Mouse (Mus musculus) midbrain, embryonic 10.5 days (tissue): ENCODE data around the gene Gm19935. TPM values are rescaled to one million over a fixed set of nuclear protein-coding genes. Genes with fewer than 3 reads are reported as not detected.

Experiments used
- DNase-seq: peaks from one replicate; pipeline ENCODE4 v3.0.0-alpha.2; 2017; ENCODE audit warnings: low spot score
- H3K27ac ChIP-seq: fragments of 300-500 bp; sonication (generic); replicated peaks from 2 replicates; pipeline ENCODE4 v1.5.1; 2016; ENCODE audit warnings: mild to moderate bottlenecking
- H3K27me3 ChIP-seq: fragments of 300-500 bp; sonication (generic); 2 replicates; pipeline ENCODE4 v1.6.1; 2016; ENCODE audit warnings: low read depth, mild to moderate bottlenecking; ENCODE audit not compliant: poor library complexity, severe bottlenecking
- H3K36me3 ChIP-seq: fragments of 300-500 bp; sonication (generic); 2 replicates; pipeline ENCODE4 v1.6.1; 2016; ENCODE audit warnings: mild to moderate bottlenecking, moderate library complexity
- H3K4me1 ChIP-seq: fragments of 300-500 bp; sonication (generic); 2 replicates; pipeline ENCODE4 v1.6.1; 2016
- H3K4me3 ChIP-seq: fragments of 300-500 bp; sonication (generic); 2 replicates; pipeline ENCODE4 v1.5.1; 2016; ENCODE audit warnings: mild to moderate bottlenecking, moderate library complexity
- H3K9me3 ChIP-seq: fragments of 300-500 bp; sonication (generic); replicated peaks from 2 replicates; pipeline ENCODE4 v1.6.1; 2016; ENCODE audit warnings: mild to moderate bottlenecking
- WGBS: fragments of 180-500 bp; shearing (Covaris S2); methylation state at CpG from one replicate; pipeline ENCODE4 v1.1.7; 2016; 5-methylcytosine and 5-hydroxymethylcytosine counted together
- polyA plus RNA-seq: library from polyadenylated mRNA; unstranded; fragments of >200 nt; fragmentation: Nextera tagmentation; extraction: Ambion mirVana; gene quantifications from 2 replicates; pipeline ENCODE4 v1.2.1, GENCODE M21; 2016

Gene Gm19935
- polyA plus RNA-seq, 1 experiment from 2014 or later = not detected

DNA sequence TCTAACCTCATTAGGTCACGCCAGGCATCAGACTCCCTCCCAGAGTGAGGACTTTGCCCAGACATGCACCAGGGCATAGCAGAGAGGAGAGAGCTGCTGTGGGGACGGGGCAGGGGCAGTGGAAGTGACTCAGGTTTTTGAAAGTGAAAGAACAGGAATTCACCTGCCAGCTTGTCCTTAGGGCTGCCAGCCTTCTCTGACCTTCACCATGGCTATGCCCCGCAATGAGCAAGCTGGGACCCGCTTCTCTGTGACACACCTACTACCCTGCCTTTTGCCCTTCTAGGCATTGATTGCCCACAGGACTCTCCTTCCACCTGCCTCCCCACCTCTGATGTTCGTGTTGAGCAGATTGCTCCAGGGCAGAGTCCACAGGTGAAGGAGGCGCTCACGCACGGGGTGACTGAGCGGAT lies 8.3 kb upstream of the Gm19935 start:
- H3K27ac ChIP-seq = no peak overlapping the region
- no peak overlapping the region for H3K4me3 ChIP-seq
- no peaks in the 10 kb centered on the region for H3K36me3 ChIP-seq
- H3K27me3 ChIP-seq = 0 out of 2 replicates have a peak, but pooled peaks cover 12% of the 10 kb centered on the region
- DNase-seq = no peak
- H3K4me1 ChIP-seq = peaks cover 22% of the 10 kb centered on the region
- no peaks in the 10 kb centered on the region for H3K9me3 ChIP-seq
- WGBS = 85% methylated on average over 9 of the region's 9 CpGs

DNA sequence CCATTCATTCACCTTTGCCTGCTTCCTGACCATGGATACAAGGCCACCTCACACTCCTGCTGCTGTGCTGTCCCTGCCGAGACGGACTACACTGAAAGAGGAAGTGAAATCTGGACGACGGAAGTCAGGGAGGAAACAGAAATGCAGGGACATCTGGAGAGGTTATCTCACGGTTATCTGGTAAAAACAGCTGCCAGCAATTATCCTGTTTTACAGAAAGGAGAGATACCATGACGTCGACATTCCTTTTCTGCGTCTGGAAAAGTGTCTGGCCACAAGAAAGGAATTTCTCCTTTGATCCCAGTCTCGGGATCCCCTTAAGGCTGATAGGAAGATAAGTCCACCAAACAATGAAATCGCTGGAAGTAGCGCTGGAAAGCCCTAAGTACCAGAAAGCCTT lies 5.2 kb upstream of the Gm19935 start:
- Histone ChIP-seq H3K27ac (0 out of 2 replicates have a peak overlapping the region, but pooled peaks have one; percentile 9), H3K4me1 (no peaks in the 10 kb centered on the region; the same call in 1 of the 2 replicates), H3K36me3 (no peaks in the 10 kb centered on the region), H3K27me3 (no peaks in the 10 kb centered on the region), H3K4me3 (no peak overlapping the region), H3K9me3 (no peaks in the 10 kb centered on the region)
- WGBS = 64% methylated on average over 11 of the region's 11 CpGs
- DNase-seq = no peak

DNA sequence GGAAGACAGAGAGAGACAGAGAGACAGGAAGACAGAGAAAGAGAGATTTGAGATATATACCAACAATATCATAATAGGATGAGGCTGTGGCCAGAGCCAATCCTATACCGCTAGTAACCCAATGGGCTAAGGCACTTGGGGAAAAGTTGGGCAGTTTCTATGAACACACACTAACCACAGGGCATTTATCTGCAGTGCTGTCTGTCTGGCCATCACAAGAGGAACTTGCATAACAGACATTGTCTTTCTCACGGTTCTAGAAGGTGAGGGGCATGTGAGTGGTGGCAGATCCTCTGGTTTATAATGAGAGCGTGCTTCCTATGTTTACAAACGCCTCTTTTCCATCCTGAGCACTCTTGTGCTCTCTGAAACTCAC lies 3.1 kb upstream of the Gm19935 start:
- 88% methylated on average over 4 of the region's 4 CpGs for WGBS
- Histone ChIP-seq H3K27ac (no peak overlapping the region), H3K36me3 (no peaks in the 10 kb centered on the region), H3K27me3 (no peaks in the 10 kb centered on the region), H3K9me3 (no peaks in the 10 kb centered on the region), H3K4me1 (peaks cover 10% of the 10 kb centered on the region), H3K4me3 (no peak overlapping the region)
- DNase-seq = no peak

DNA sequence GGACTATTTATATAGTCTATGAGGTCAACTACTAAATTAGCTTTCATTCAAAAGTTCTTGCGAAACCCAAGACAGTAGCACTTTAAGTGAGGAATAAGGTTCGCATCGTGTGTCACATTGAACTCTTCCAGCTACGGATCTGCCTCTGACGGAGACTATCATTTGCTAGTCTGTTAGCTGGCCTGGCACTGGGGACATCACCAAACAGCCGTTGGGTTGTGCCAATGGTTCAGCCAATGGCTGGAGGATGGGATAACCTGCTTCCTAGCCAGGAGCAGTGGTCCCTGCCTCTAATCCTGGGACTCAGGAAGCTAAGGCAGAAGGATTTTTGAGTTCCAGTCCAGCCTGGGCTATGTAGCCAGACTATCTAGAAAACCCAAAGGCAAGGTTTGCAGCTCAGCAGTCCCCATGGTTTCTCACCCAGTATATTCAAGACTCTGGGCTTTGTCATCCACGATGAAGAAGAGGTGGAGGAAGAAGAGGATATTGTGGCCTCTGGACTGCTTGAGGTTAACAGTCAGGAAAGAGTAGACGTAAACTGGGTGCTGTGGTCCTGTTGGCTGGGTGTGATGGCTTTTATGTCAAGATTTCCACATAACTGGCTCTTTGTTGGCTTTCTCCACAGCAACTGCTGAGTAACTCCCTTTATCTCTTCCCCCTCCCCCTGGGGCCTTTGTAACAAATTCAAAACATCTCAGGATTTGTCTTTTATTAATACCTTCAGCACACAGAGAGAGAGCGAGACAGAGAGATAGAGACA lies 2.5 kb upstream of the Gm19935 start:
- Histone ChIP-seq H3K4me3 (no peak overlapping the region), H3K4me1 (peaks cover 10% of the 10 kb centered on the region), H3K9me3 (no peaks in the 10 kb centered on the region), H3K27ac (no peak overlapping the region), H3K36me3 (no peaks in the 10 kb centered on the region), H3K27me3 (no peaks in the 10 kb centered on the region)
- no peak for DNase-seq
- 90% methylated on average over 9 of the region's 9 CpGs for WGBS

DNA sequence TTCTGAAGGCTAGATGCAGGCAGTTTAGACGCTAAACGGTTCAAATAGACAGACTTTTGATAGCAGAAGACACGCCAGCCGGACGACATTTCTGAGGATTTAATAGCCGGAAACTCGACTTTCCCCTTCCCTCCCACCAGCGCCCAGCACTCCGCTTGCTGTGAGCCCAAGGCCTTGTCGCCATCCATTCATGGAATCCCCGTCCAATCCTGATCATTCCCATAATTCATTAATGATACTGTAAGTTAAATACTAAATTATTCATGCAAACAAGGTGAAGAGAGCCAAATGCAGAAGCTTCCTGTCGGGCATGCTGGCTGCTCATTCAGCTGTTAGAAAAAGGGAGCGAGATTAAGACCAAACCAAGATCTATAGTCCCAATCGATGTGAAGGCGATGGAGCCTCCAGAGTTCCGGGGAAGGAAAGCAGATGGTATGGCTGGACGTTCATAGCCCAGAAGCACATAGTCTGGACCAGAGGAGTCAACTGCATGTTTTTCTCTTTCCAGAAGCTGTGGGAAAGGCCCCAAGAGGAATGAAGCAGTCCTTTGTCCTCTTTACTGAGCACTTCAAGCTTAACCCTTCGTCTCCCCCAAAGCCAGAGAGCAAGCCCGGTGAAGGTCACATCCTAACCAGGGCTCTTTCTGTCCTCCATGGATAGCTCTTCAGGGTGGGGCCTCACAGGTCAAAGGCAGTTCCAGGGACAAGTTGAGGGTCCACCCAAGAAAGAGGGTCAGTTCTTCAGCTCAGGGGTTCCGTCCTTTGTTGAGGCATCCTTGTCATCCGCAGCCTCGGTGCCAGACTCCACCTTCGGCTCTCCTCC lies 921 bp downstream of the Gm19935 start:
- WGBS = 86% methylated on average over 23 of the region's 23 CpGs
- Histone ChIP-seq H3K4me1 (peaks cover 10% of the 10 kb centered on the region), H3K27ac (peak overlapping the region; percentile 49; the same call in 1 of the 2 replicates), H3K36me3 (no peaks in the 10 kb centered on the region), H3K9me3 (no peaks in the 10 kb centered on the region), H3K4me3 (no peak overlapping the region), H3K27me3 (no peaks in the 10 kb centered on the region)
- no peak for DNase-seq

DNA sequence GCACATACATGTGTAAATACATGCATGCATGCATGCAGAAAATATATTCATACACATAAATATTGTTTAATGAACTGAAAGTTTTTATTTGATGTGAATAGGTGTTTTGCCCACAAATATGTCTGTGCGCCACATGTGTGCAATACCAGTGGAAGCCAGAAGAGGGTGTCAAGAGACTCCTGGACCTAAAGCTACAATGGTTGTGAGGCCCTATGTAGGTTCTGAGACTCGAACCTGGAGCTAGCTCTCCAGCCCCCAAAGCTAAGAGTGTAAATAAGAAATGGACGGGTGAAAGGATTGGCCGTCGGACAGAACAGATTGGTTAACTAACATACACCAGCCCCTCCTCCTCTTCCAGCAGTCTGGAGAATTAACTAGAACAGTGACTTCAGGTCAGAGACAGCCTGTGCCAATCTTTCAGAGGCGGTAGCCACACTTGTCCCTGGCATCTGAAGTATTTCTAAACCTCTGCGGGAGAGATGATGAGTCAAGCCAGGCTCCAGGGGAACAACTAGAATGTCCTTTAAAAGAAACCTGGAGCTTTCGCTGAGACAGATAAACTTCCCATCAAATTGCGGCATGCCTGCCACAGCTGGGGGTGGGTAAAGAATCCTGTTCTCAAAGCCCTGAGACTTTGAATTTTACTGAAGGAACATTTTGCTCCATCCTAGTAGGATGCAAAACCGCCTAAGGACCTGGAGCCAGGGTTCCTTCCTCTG lies 3.4 kb downstream of the Gm19935 start:
- H3K36me3 ChIP-seq = no peaks in the 10 kb centered on the region
- H3K4me1 ChIP-seq = peaks cover 10% of the 10 kb centered on the region
- no peaks in the 10 kb centered on the region for H3K9me3 ChIP-seq
- H3K4me3 ChIP-seq = no peak overlapping the region
- 87% methylated on average over 10 of the region's 10 CpGs for WGBS
- H3K27ac ChIP-seq = 0 out of 2 replicates have a peak overlapping the region, but pooled peaks have one; percentile 13
- H3K27me3 ChIP-seq = no peaks in the 10 kb centered on the region
- DNase-seq = no peak

DNA sequence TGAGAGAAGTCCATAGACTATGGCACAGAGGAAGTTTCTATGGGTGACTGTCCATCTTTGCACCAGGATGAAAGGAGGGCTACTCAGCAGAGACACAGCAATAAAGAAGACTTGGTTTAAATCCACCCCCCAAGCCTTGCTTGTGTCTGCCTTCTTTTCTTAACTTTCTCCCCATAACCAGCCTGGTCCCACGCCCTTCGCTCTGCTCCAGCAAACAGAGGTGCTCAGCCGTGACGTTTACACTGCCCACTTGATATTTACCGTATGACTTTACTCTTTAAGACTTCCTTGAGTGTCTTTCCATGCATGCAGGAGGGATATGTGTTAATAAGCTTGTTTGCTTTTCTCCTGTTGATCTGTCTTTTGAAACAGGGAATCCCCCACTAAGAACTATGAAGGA lies 17.7 kb downstream of the Gm19935 start:
- DNase-seq = no peak
- WGBS = 58% methylated on average over 5 of the region's 5 CpGs
- H3K27me3 ChIP-seq = no peaks in the 10 kb centered on the region
- H3K9me3 ChIP-seq = peaks cover 18% of the 10 kb centered on the region
- no peaks in the 10 kb centered on the region for H3K36me3 ChIP-seq
- peaks cover 24% of the 10 kb centered on the region for H3K4me1 ChIP-seq
- H3K27ac ChIP-seq = no peak overlapping the region
- H3K4me3 ChIP-seq = no peak overlapping the region

DNA sequence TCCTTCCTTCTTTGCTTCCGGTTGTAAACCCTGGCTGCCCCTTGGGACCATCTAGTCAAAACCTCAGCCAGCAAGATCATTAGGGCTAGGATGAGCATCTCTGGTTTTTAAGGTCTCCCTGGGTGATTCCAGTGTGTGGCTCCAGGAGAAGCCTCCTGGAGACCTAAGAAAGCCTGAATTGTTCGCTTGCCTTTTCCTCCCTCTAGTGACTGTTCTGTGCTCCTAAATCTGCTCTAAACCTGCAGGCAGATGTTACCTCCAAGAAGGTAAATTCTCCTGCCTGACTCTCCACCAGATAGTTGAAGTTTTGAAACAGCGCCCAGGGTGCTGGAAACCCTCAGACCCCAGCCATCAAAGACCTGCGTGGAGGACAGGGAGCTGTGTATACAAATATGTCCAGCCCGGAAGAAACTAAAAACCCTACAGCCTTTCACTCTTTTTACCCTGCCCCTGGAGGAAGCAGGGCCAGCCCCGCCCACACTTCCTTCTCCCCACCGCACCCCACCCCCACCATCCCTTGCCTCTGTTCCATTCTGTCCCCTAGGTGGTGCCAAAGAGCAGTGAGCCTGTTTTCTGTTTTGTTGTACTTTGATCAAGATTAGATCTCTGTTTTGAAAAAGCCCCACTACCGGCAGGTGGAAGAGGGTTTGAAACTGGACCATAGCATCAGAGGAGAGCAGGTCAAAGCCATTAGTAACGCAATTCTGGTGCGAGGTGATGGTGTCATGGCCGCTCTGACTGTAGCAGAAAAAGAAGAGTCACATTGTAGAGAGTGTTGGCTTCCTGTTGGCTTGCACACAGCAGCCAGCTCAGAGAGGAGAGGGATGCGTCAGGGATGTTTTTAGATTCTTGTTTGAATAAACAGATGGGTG lies 22.0 kb downstream of the Gm19935 start:
- Histone ChIP-seq H3K27ac (peak overlapping the region; percentile 71), H3K9me3 (no peaks in the 10 kb centered on the region), H3K4me1 (peaks cover 32% of the 10 kb centered on the region), H3K27me3 (0 out of 2 replicates have a peak, but pooled peaks cover 5% of the 10 kb centered on the region), H3K36me3 (no peaks in the 10 kb centered on the region), H3K4me3 (peak overlapping the region; percentile 30; the same call in 1 of the 2 replicates)
- peak; percentile 68 for DNase-seq
- WGBS = 16% methylated on average over 12 of the region's 12 CpGs

DNA sequence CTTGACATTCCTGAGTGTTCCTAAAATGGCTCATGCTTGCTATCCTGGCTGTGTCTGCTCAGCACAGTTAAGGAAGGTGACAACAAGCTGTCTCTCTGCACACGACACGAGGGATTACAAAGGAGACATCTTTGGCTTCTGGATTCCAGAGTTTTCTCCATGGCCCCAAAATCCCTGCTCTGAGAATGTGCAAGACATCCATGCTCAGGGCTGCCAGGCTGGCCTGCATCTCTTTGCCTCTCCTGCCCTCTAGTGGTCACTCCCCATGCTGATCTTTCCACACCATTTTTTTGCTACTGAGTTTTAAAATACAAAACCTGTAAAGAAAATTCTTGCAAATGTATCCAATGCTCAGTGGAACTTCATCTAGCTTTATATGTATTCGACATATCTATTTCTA lies 23.5 kb downstream of the Gm19935 start:
- 0 out of 2 replicates have a peak, but pooled peaks cover 5% of the 10 kb centered on the region for H3K27me3 ChIP-seq
- peak; percentile 78 for DNase-seq
- H3K4me3 ChIP-seq = no peak overlapping the region
- H3K27ac ChIP-seq = peak overlapping the region; percentile 38
- H3K36me3 ChIP-seq = no peaks in the 10 kb centered on the region
- WGBS = 5% methylated on average over 3 of the region's 3 CpGs
- H3K4me1 ChIP-seq = peaks cover 24% of the 10 kb centered on the region
- no peaks in the 10 kb centered on the region for H3K9me3 ChIP-seq

DNA sequence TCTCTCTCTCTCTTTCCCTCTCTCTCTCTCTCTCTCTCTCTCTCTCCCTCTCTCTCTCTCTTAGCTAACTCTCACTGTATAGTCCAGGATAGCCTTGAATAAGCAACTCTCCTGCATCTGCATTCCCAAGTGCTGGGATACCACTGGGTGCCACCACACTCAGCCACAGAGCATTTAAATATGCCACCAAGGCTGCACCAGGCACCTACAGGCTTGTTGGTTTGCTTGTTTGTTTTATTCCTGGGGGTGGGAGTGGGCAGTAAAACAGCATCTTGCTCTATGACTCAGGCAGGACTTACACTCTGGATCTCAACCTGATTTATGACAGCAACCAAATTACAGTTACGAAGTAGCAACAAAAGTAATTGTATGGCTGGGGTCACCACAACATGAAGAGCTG lies 25.6 kb downstream of the Gm19935 start:
- H3K4me3 ChIP-seq = no peak overlapping the region
- H3K27me3 ChIP-seq = 0 out of 2 replicates have a peak, but pooled peaks cover 5% of the 10 kb centered on the region
- peaks cover 24% of the 10 kb centered on the region for H3K4me1 ChIP-seq
- no peaks in the 10 kb centered on the region for H3K36me3 ChIP-seq
- H3K27ac ChIP-seq = no peak overlapping the region
- no peak for DNase-seq
- 94% methylated on average over 1 of the region's 1 CpGs for WGBS
- no peaks in the 10 kb centered on the region for H3K9me3 ChIP-seq

DNA sequence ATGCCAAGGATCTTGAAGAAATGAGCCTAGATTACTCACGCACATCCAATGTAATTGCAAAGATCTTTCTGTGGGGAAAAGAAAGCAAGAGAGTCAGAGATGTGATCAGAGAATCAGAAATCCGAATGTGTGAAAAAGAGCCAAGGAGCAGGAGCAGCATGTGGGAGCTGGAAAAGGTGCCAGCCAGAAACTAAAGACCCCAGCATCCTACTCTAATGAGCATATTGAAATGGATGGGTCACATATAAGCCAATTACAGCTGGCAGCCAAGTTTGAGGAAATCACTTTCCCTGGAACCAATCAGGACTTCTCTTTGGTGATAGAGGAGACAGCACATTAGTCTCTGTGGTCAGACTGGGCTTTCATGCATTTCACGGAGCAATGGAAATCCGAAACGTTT lies 47.4 kb downstream of the Gm19935 start:
- Histone ChIP-seq H3K9me3 (peaks cover 10% of the 10 kb centered on the region; the same call in 1 of the 2 replicates), H3K27me3 (no peaks in the 10 kb centered on the region), H3K4me3 (no peak overlapping the region), H3K36me3 (no peaks in the 10 kb centered on the region), H3K27ac (no peak overlapping the region), H3K4me1 (no peaks in the 10 kb centered on the region)
- 89% methylated on average over 5 of the region's 5 CpGs for WGBS
- DNase-seq = no peak
